Mouse (Mus musculus) MEL (cell line): ENCODE results near the gene Chrd. TPM values are rescaled to one million over a fixed set of nuclear protein-coding genes. Genes with fewer than 3 reads are reported as not detected.

Source experiments
- DNase-seq: peaks from one replicate; pipeline ENCODE4 v3.0.0; 2011; ENCODE audit warnings: low read depth, low spot score
- H3K27ac ChIP-seq: 2 replicates; pipeline ENCODE4 v1.5.1; 2012; ENCODE audit warnings: low read depth, mild to moderate bottlenecking, control low read depth, low read length, moderate library complexity; ENCODE audit not compliant: control insufficient read depth
- H3K27me3 ChIP-seq, 2 experiments: fragments of 150-350 bp in 1 of 2; sonication (generic) in 1 of 2; 2 replicates each; pipeline ENCODE4 v1.6.1; 2012; ENCODE audit warnings: low read length in 2 of 2, mild to moderate bottlenecking in 2 of 2, improper control_type of control experiment in 1 of 2, moderate library complexity in 1 of 2; ENCODE audit not compliant: insufficient read depth in 2 of 2, control insufficient read depth in 1 of 2
- H3K36me3 ChIP-seq, 2 experiments: 2 replicates each; pipeline ENCODE4 v1.6.1; 2012 to 2014; ENCODE audit warnings: low read length in 2 of 2, improper control_type of control experiment in 1 of 2, inconsistent platforms in 1 of 2, mild to moderate bottlenecking in 1 of 2; ENCODE audit not compliant: insufficient read depth in 2 of 2, control insufficient read depth in 1 of 2
- H3K4me1 ChIP-seq, 2 experiments: fragments of 150-350 bp in 1 of 2; sonication (generic) in 1 of 2; 2 replicates each; pipeline ENCODE4 v1.6.1; 2012; ENCODE audit warnings: low read length in 2 of 2, improper control_type of control experiment in 1 of 2, mild to moderate bottlenecking in 1 of 2; ENCODE audit not compliant: insufficient read depth in 2 of 2, control insufficient read depth in 1 of 2
- H3K4me3 ChIP-seq, 2 experiments: fragments of 150-350 bp in 1 of 2; sonication (generic) in 1 of 2; 2 replicates each; pipeline ENCODE4 v1.5.1; 2012; ENCODE audit warnings: low read depth in 2 of 2, low read length in 2 of 2, mild to moderate bottlenecking in 2 of 2, moderate library complexity in 2 of 2, control low read depth in 1 of 2, improper control_type of control experiment in 1 of 2; ENCODE audit not compliant: control insufficient read depth in 1 of 2, insufficient read depth in 1 of 2
- H3K79me2 ChIP-seq: 2 replicates; pipeline ENCODE4 v1.6.1; 2012; ENCODE audit warnings: mild to moderate bottlenecking, low read length, moderate library complexity; ENCODE audit not compliant: control insufficient read depth, poor library complexity, insufficient read depth
- H3K9ac ChIP-seq: 2 replicates; pipeline ENCODE4 v1.6.1; 2012; ENCODE audit warnings: low read depth, mild to moderate bottlenecking, control low read depth, low read length, moderate library complexity; ENCODE audit not compliant: control insufficient read depth, poor library complexity, severe bottlenecking
- H3K9me3 ChIP-seq: fragments of 150-350 bp; sonication (generic); replicated peaks from 2 replicates; pipeline ENCODE4 v1.6.1; 2012; ENCODE audit warnings: mild to moderate bottlenecking, low read length, improper control_type of control experiment, moderate library complexity; ENCODE audit not compliant: insufficient read depth
- CHD2 ChIP-seq: IDR thresholded peaks from 2 replicates; pipeline ENCODE4 v1.6.1; 2011; ENCODE audit warnings: low read length, improper control_type of control experiment
- CTCF ChIP-seq, 3 experiments: IDR thresholded peaks in 2 of 3; conservative IDR thresholded peaks in 1 of 3; 2 replicates each; pipeline ENCODE4 v1.5.1; 2011 to 2012; ENCODE audit warnings: low read length in 3 of 3, low read depth in 2 of 3, mild to moderate bottlenecking in 2 of 3, improper control_type of control experiment in 1 of 3, inconsistent platforms in 1 of 3, mixed read lengths in 1 of 3, moderate library complexity in 1 of 3; ENCODE audit not compliant: control insufficient read depth in 1 of 3, insufficient read depth in 1 of 3, poor library complexity in 1 of 3, severe bottlenecking in 1 of 3
- ELF1 ChIP-seq: IDR thresholded peaks from 2 replicates; pipeline ENCODE4 v1.6.1; 2014; ENCODE audit warnings: low read depth, mild to moderate bottlenecking, inconsistent platforms, low read length, improper control_type of control experiment, moderate library complexity
- ETS1 ChIP-seq: IDR thresholded peaks from 2 replicates; pipeline ENCODE4 v1.6.1; 2012; ENCODE audit warnings: low read depth, mild to moderate bottlenecking, inconsistent platforms, low read length, improper control_type of control experiment, moderate library complexity
- GABPA ChIP-seq: IDR thresholded peaks from 2 replicates; pipeline ENCODE4 v1.6.1; 2012; ENCODE audit warnings: low read depth, mild to moderate bottlenecking, inconsistent platforms, low read length, improper control_type of control experiment, moderate library complexity
- HCFC1 ChIP-seq: IDR thresholded peaks from 2 replicates; pipeline ENCODE4 v1.6.1; 2012; ENCODE audit warnings: low read depth, mild to moderate bottlenecking, inconsistent platforms, low read length, improper control_type of control experiment, moderate library complexity
- JUND ChIP-seq: IDR thresholded peaks from 2 replicates; pipeline ENCODE4 v1.6.1; 2011; ENCODE audit warnings: low read depth, mild to moderate bottlenecking, improper control_type of control experiment, low read length
- MAFK ChIP-seq: IDR thresholded peaks from 2 replicates; pipeline ENCODE4 v1.6.1; 2011; ENCODE audit warnings: low read depth, mild to moderate bottlenecking, low read length, improper control_type of control experiment, borderline replicate concordance
- MAZ ChIP-seq: IDR thresholded peaks from 2 replicates; pipeline ENCODE4 v1.6.1; 2012; ENCODE audit warnings: low read depth, mild to moderate bottlenecking, inconsistent platforms, low read length, improper control_type of control experiment
- MXI1 ChIP-seq: IDR thresholded peaks from 2 replicates; pipeline ENCODE4 v1.6.1; 2011; ENCODE audit warnings: mild to moderate bottlenecking, low read depth, low read length, improper control_type of control experiment
- MYB ChIP-seq: IDR thresholded peaks from 2 replicates; pipeline ENCODE4 v1.6.1; 2011; ENCODE audit warnings: mild to moderate bottlenecking, low read depth, low read length, improper control_type of control experiment
- NRF1 ChIP-seq: IDR thresholded peaks from 2 replicates; pipeline ENCODE4 v1.6.1; 2014; ENCODE audit warnings: low read depth, mild to moderate bottlenecking, inconsistent platforms, low read length, improper control_type of control experiment, moderate library complexity; ENCODE audit not compliant: poor library complexity, insufficient read depth, severe bottlenecking
- POLR2A ChIP-seq, 2 experiments: IDR thresholded peaks; 2 replicates each; pipeline ENCODE4 v1.6.1; 2011 to 2012; ENCODE audit warnings: low read length in 2 of 2, mild to moderate bottlenecking in 2 of 2, control low read depth in 1 of 2, improper control_type of control experiment in 1 of 2, low read depth in 1 of 2, moderate library complexity in 1 of 2; ENCODE audit not compliant: control insufficient read depth in 1 of 2, insufficient read depth in 1 of 2, poor library complexity in 1 of 2
- POLR2AphosphoS2 ChIP-seq: IDR thresholded peaks from 2 replicates; pipeline ENCODE4 v1.6.1; 2011; ENCODE audit warnings: low read length, improper control_type of control experiment
- RAD21 ChIP-seq: IDR thresholded peaks from 2 replicates; pipeline ENCODE4 v1.6.1; 2011; ENCODE audit warnings: mild to moderate bottlenecking, low read depth, low read length, improper control_type of control experiment
- RCOR1 ChIP-seq: IDR thresholded peaks from 2 replicates; pipeline ENCODE4 v1.6.1; 2012; ENCODE audit warnings: low read depth, mild to moderate bottlenecking, inconsistent platforms, low read length, improper control_type of control experiment
- TAL1 ChIP-seq: IDR thresholded peaks from 2 replicates; pipeline ENCODE4 v1.6.1; 2012; ENCODE audit warnings: mild to moderate bottlenecking, inconsistent platforms, low read length, moderate library complexity, mixed read lengths
- USF2 ChIP-seq, 2 experiments: IDR thresholded peaks; 2 replicates each; pipeline ENCODE4 v1.6.1; 2011 to 2012; ENCODE audit warnings: improper control_type of control experiment in 2 of 2, low read length in 2 of 2, borderline replicate concordance in 1 of 2, inconsistent platforms in 1 of 2, low read depth in 1 of 2, mild to moderate bottlenecking in 1 of 2; ENCODE audit not compliant: insufficient read depth in 1 of 2
- ZNF384 ChIP-seq: IDR thresholded peaks from 2 replicates; pipeline ENCODE4 v1.6.1; 2012; ENCODE audit warnings: low read depth, mild to moderate bottlenecking, inconsistent platforms, low read length, improper control_type of control experiment
- polyA plus RNA-seq, 2 experiments: library from polyadenylated mRNA; stranded (reverse) in 1 of 2; unstranded in 1 of 2; fragments of >175 nt in 1 of 2; fragments of >200 nt in 1 of 2; gene quantifications; 2 replicates each; pipeline versions ENCODE4 v1.2.1 to v1.2.4; 2012; ENCODE audit warnings: low replicate concordance in 2 of 2, low read depth in 1 of 2; ENCODE audit not compliant: insufficient read length in 2 of 2, insufficient read depth in 1 of 2, missing spikeins in 1 of 2
- total RNA-seq: library from RNA; depleted of rRNA; stranded (reverse); fragments of 300-350 nt; gene quantifications from 2 replicates; pipeline ENCODE4 v1.2.3, GENCODE M21; 2012; rRNA removed

The Chrd gene
- total and polyA plus RNA-seq, 3 experiments = not detected

DNA sequence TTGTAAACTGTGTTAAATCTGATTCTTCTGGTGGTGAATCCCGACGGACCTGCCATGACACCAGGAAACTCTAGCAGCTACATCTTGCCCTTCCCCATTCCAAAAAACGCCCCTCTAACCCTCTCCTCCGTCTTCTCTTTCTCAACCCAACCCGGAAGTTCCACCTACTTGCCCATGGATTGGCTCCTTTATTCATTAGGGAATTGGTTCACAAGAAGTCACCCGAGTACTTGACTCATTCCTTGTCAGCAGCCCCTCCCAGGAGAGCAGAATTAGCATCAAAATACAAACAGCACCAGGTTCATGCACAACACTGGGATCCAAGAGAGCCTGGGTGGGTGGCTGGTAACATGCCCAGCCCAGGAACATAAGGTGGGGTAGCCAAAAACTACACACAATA lies 58.9 kb downstream of the Chrd start:
- no peak overlapping the region for H3K27ac ChIP-seq
- DNase-seq = no peak
- peaks cover 11 to 19% of the 10 kb centered on the region in 2 experiments for H3K27me3 ChIP-seq
- no peaks in the 10 kb centered on the region for H3K79me2 ChIP-seq
- H3K4me3 ChIP-seq = no peak overlapping the region
- H3K9me3 ChIP-seq = no peaks in the 10 kb centered on the region
- H3K9ac ChIP-seq = no peak overlapping the region
- TF ChIP-seq GABPA (no peak), HCFC1 (no peak), RCOR1 (no peak), ELF1 (no peak), ETS1 (no peak), POLR2AphosphoS2 (no peak), MAFK (no peak), USF2 (IDR thresholded peaks at IDR 0.05; ENCODE audit: borderline replicate concordance in 1 of 2, insufficient read depth in 1 of 2, low read depth in 1 of 2, low read length in 2 of 2) (no peak), MYB (no peak), POLR2A (IDR thresholded peaks at IDR 0.05; ENCODE audit: control insufficient read depth in 1 of 2, insufficient read depth in 1 of 2, low read depth in 1 of 2, low read length in 2 of 2, poor library complexity in 1 of 2) (no peak), CHD2 (no peak), ZNF384 (no peak), TAL1 (no peak), JUND (no peak), MXI1 (no peak), RAD21 (no peak), CTCF (IDR thresholded peaks at IDR 0.05 in 2 of 3, conservative IDR thresholded peaks at IDR 0.05 in 1 of 3; ENCODE audit: control insufficient read depth in 1 of 3, insufficient read depth in 1 of 3, low read depth in 2 of 3, low read length in 3 of 3, poor library complexity in 1 of 3, severe bottlenecking in 1 of 3) (no peak), NRF1 (no peak), MAZ (no peak)
- H3K36me3 ChIP-seq = no peaks in the 10 kb centered on the region
- no peaks in the 10 kb centered on the region for H3K4me1 ChIP-seq

Other genes with a start within 250 kb of the Chrd start
- gene Eif2b5, start 234.3 kb upstream of the Chrd start, total RNA-seq = 131 and 137 TPM in 2 replicates
- gene Eif2b5, start 234.3 kb upstream of the Chrd start, polyA plus RNA-seq = 100 to 1,000 TPM in 1 of 2 experiments, 10 to 100 TPM in 1; 91.1 to 115 TPM
- 4.0 and 4.1 TPM in 2 replicates for gene Dvl3, start 216.1 kb upstream of the Chrd start, total RNA-seq
- gene Dvl3, start 216.1 kb upstream of the Chrd start, polyA plus RNA-seq = 10 to 100 TPM in 1 of 2 experiments, not detected in 1; 20.5 TPM
- gene Ap2m1, start 197.6 kb upstream of the Chrd start, total RNA-seq = 185 and 199 TPM in 2 replicates
- gene Ap2m1, start 197.6 kb upstream of the Chrd start, polyA plus RNA-seq = 1,000 to 10,000 TPM in 1 of 2 experiments, 100 to 1,000 TPM in 1; 312 to 1,810 TPM
- 42.0 and 46.5 TPM in 2 replicates for gene Abcf3, start 184.6 kb upstream of the Chrd start, total RNA-seq
- gene Abcf3, start 184.6 kb upstream of the Chrd start, polyA plus RNA-seq = 10 to 100 TPM in 1 of 2 experiments, not detected in 1; 79.6 TPM
- gene Vwa5b2, start 143.7 kb upstream of the Chrd start, total RNA-seq = 0.07 and 0.15 TPM in 2 replicates
- gene Vwa5b2, start 143.7 kb upstream of the Chrd start, polyA plus RNA-seq = under 1 TPM in 1 of 2 experiments, not detected in 1; 0.33 TPM
- gene Eef1akmt4, start 121.5 kb upstream of the Chrd start, total RNA-seq = 38.6 and 52.2 TPM in 2 replicates
- 10 to 100 TPM in 1 of 2 experiments, not detected in 1; 37.1 TPM for gene Eef1akmt4, start 121.5 kb upstream of the Chrd start, polyA plus RNA-seq
- not detected in 2 replicates for gene Gm49333, start 121.5 kb upstream of the Chrd start, total RNA-seq
- gene Gm49333, start 121.5 kb upstream of the Chrd start, polyA plus RNA-seq = not detected
- gene Alg3, start 121.4 kb upstream of the Chrd start, total RNA-seq = 22.2 and 25.6 TPM in 2 replicates
- gene Alg3, start 121.4 kb upstream of the Chrd start, polyA plus RNA-seq = 100 to 1,000 TPM in 1 of 2 experiments, 10 to 100 TPM in 1; 67.6 to 218 TPM
- gene Camk2n2, start 111.8 kb upstream of the Chrd start, total RNA-seq = 0.23 and 0.65 TPM in 2 replicates
- 1 to 10 TPM in 1 of 2 experiments, not detected in 1; 4.3 TPM for gene Camk2n2, start 111.8 kb upstream of the Chrd start, polyA plus RNA-seq
- 4.9 and 5.0 TPM in 2 replicates for gene Ece2, start 103.3 kb upstream of the Chrd start, total RNA-seq
- gene Ece2, start 103.3 kb upstream of the Chrd start, polyA plus RNA-seq = 1 to 10 TPM in 1 of 2 experiments, not detected in 1; 7.4 TPM
- 262 and 323 TPM in 2 replicates for gene Psmd2, start 81.5 kb upstream of the Chrd start, total RNA-seq
- 100 to 1,000 TPM in 1 of 2 experiments, 10 to 100 TPM in 1; 81.9 to 432 TPM for gene Psmd2, start 81.5 kb upstream of the Chrd start, polyA plus RNA-seq
- gene Eif4g1, start 64.8 kb upstream of the Chrd start, total RNA-seq = 409 and 425 TPM in 2 replicates
- 100 to 1,000 TPM; 327 to 436 TPM for gene Eif4g1, start 64.8 kb upstream of the Chrd start, polyA plus RNA-seq
- not detected in 2 replicates for gene Fam131a, start 39.9 kb upstream of the Chrd start, total RNA-seq
- gene Fam131a, start 39.9 kb upstream of the Chrd start, polyA plus RNA-seq = not detected
- gene Polr2h, start 15.5 kb upstream of the Chrd start, total RNA-seq = 174 and 180 TPM in 2 replicates
- 10 to 100 TPM in 1 of 2 experiments, not detected in 1; 95.4 TPM for gene Polr2h, start 15.5 kb upstream of the Chrd start, polyA plus RNA-seq
- gene Clcn2, start 15.4 kb upstream of the Chrd start, total RNA-seq = 3.6 and 5.4 TPM in 2 replicates
- 1 to 10 TPM in 1 of 2 experiments, not detected in 1; 9.4 TPM for gene Clcn2, start 15.4 kb upstream of the Chrd start, polyA plus RNA-seq
- gene Thpo, start 1.4 kb downstream of the Chrd start, total RNA-seq = not detected in 2 replicates
- gene Thpo, start 1.4 kb downstream of the Chrd start, polyA plus RNA-seq = not detected